Mouse (Mus musculus) left cerebral cortex, adult 11 months (tissue): ENCODE measurements at regions not wholly inside any gene's neighbourhood (a gene's known extent, or its start where the extent isn't known, plus 50 kb on each side); places are given as distances from the start of the nearest gene placed in this dataset.
"Not testable (repeated sequence)": the region's sequence is repeated elsewhere in the genome, so short reads cannot be mapped to it uniquely, and the experiment has no call there.

Source experiments
- DNase-seq: peaks from one replicate; pipeline ENCODE4 v3.0.0; 2022; ENCODE audit warnings: low spot score

- DNase-seq: no peak
Observed at GRCm38 (mm10) chr17:83990421-83991365, 142.9 kb upstream of the Haao start.

GRCm38 (mm10) chr17:83988897-83989296 lies 141.1 kb upstream of the Haao start:
- no peak for DNase-seq

- DNase-seq: no peak
Observed at GRCm38 (mm10) chr17:83988165-83988564, 140.4 kb upstream of the Haao start.

GRCm38 (mm10) chr17:83987683-83988082 lies 139.9 kb upstream of the Haao start:
- DNase-seq: no peak

GRCm38 (mm10) chr17:83985916-83986578 lies 138.3 kb upstream of the Haao start:
- DNase-seq: no peak

GRCm38 (mm10) chr17:83985333-83985790 lies 137.6 kb upstream of the Haao start:
- no peak for DNase-seq

GRCm38 (mm10) chr17:83983837-83984388 lies 136.2 kb upstream of the Haao start:
- no peak for DNase-seq

GRCm38 (mm10) chr17:83983070-83983836 lies 135.5 kb upstream of the Haao start:
- DNase-seq: no peak

- DNase-seq: no peak
Observed at GRCm38 (mm10) chr17:83982700-83983069, 134.9 kb upstream of the Haao start.

- no peak for DNase-seq
Observed at GRCm38 (mm10) chr17:83978858-83979470, 131.2 kb upstream of the Haao start.

GRCm38 (mm10) chr17:83977725-83978124 lies 130.0 kb upstream of the Haao start:
- DNase-seq: no peak

GRCm38 (mm10) chr17:83975813-83976212 lies 128.1 kb upstream of the Haao start:
- no peak for DNase-seq

- DNase-seq: no peak
Observed at GRCm38 (mm10) chr17:83973461-83974350, 125.9 kb upstream of the Haao start.

GRCm38 (mm10) chr17:83972874-83973273 lies 125.1 kb upstream of the Haao start:
- DNase-seq: no peak

GRCm38 (mm10) chr17:83972470-83972869 lies 124.7 kb upstream of the Haao start:
- no peak for DNase-seq

GRCm38 (mm10) chr17:83972026-83972425 lies 124.3 kb upstream of the Haao start:
- DNase-seq: peak; percentile 33

GRCm38 (mm10) chr17:83969407-83969826 lies 121.7 kb upstream of the Haao start:
- DNase-seq: no peak

GRCm38 (mm10) chr17:83968124-83968523 lies 120.4 kb upstream of the Haao start:
- DNase-seq: not testable (repeated sequence)

- DNase-seq: no peak
Observed at GRCm38 (mm10) chr17:83967007-83967406, 119.2 kb upstream of the Haao start.

GRCm38 (mm10) chr17:83964454-83965211 lies 116.9 kb upstream of the Haao start:
- no peak for DNase-seq
